Mouse (Mus musculus) E14TG2a.4 (cell line): Measurements from ENCODE around the gene Frmd4b.

ENCODE experiments used
- H3K27me3 ChIP-seq: 2 replicates; pipeline ENCODE4 v1.6.1; 2014; ENCODE audit warnings: low read length, control low read depth; ENCODE audit not compliant: insufficient read depth
- H3K36me3 ChIP-seq: 2 replicates; pipeline ENCODE4 v1.6.1; 2014; ENCODE audit warnings: low read length, control low read depth; ENCODE audit not compliant: insufficient read depth
- H3K4me1 ChIP-seq: replicated peaks from 2 replicates; pipeline ENCODE4 v1.6.1; 2014; ENCODE audit warnings: low read depth, low read length, control low read depth
- H3K4me3 ChIP-seq: replicated peaks from 2 replicates; pipeline ENCODE4 v1.5.1; 2014; ENCODE audit warnings: mild to moderate bottlenecking, low read length
- H3K9me3 ChIP-seq: 2 replicates; pipeline ENCODE4 v1.6.1; 2014; ENCODE audit warnings: low read length, control low read depth
- CTCF ChIP-seq: conservative IDR thresholded peaks from 2 replicates; pipeline ENCODE4 v1.5.1; 2014; ENCODE audit warnings: low read length
- NANOG ChIP-seq: IDR thresholded peaks from 2 replicates; pipeline ENCODE4 v1.6.1; 2014; ENCODE audit warnings: borderline replicate concordance, low read length, mixed read lengths
- POU5F1 ChIP-seq: IDR thresholded peaks from 2 replicates; pipeline ENCODE4 v1.6.1; 2014; ENCODE audit warnings: low read length, borderline replicate concordance

Frmd4b gene

GRCm38 (mm10) chr6:97589031-97589430 is 28.3 kb downstream of the Frmd4b start:
- TF ChIP-seq CTCF (no peak), NANOG (no peak), POU5F1 (no peak)
- Histone ChIP-seq H3K27me3 (no peaks in the 10 kb centered on the region), H3K4me3 (no peak overlapping the region), H3K4me1 (peaks cover 20% of the 10 kb centered on the region), H3K36me3 (no peaks in the 10 kb centered on the region), H3K9me3 (no peaks in the 10 kb centered on the region)

GRCm38 (mm10) chr6:97586606-97587005 is 30.7 kb downstream of the Frmd4b start:
- no peaks in the 10 kb centered on the region for H3K36me3 ChIP-seq
- H3K4me1 ChIP-seq: peaks cover 32% of the 10 kb centered on the region
- no peak for TF ChIP-seq CTCF
- H3K9me3 ChIP-seq: no peaks in the 10 kb centered on the region
- H3K27me3 ChIP-seq: no peaks in the 10 kb centered on the region
- no peak overlapping the region for H3K4me3 ChIP-seq

DNA sequence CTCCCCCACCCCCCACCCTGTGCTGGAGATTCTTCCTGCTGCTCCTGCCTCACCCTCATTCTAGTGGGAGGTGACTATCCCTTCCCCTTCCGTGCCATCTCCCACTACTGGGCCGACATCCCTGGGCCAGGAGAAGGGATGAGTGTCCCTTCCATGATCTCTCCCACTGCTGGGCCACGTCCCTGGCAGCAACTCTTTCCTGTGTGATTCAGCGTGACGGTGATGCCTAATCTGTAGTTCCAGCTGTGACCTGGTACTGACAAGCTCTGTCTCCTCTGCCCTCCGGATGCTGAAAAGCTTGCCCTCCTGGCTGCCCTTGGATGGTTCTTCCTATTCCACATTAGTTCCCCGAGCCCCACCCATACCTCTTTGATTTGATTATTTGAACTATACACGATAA is 31.3 kb downstream of the Frmd4b start:
- H3K27me3 ChIP-seq: no peaks in the 10 kb centered on the region
- TF ChIP-seq POU5F1 (no peak), NANOG (no peak), CTCF (no peak)
- no peak overlapping the region for H3K4me3 ChIP-seq
- no peaks in the 10 kb centered on the region for H3K36me3 ChIP-seq
- H3K9me3 ChIP-seq: no peaks in the 10 kb centered on the region
- peaks cover 32% of the 10 kb centered on the region for H3K4me1 ChIP-seq

GRCm38 (mm10) chr6:97582748-97583147 is 34.6 kb downstream of the Frmd4b start:
- H3K27me3 ChIP-seq: no peaks in the 10 kb centered on the region
- no peak overlapping the region for H3K4me3 ChIP-seq
- no peaks in the 10 kb centered on the region for H3K36me3 ChIP-seq
- TF ChIP-seq CTCF (no peak), POU5F1 (no peak), NANOG (no peak)
- no peaks in the 10 kb centered on the region for H3K9me3 ChIP-seq
- peaks cover 15% of the 10 kb centered on the region for H3K4me1 ChIP-seq

DNA sequence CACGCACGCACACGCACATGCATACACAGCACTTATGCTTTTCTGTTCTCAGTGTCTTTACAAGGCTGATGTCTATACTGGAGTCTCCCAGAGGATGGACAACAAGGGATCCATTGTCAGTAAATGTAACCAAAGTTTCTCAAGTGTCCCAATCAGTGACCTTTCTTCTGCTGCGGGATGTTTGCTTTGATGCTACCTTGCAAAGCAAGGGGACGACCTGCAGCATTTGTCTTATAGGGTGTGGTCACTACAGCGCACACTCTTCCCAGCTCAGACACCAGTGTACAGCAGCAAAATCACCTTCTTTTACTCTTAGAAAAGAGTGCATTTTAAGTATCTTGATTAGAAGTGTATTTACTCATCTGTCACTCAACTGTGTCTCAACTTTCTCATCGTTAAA is 35.4 kb downstream of the Frmd4b start:
- H3K4me1 ChIP-seq: peaks cover 17% of the 10 kb centered on the region
- no peak overlapping the region for H3K4me3 ChIP-seq
- H3K36me3 ChIP-seq: no peaks in the 10 kb centered on the region
- TF ChIP-seq CTCF (no peak), NANOG (no peak), POU5F1 (no peak)
- no peaks in the 10 kb centered on the region for H3K9me3 ChIP-seq
- H3K27me3 ChIP-seq: no peaks in the 10 kb centered on the region

DNA sequence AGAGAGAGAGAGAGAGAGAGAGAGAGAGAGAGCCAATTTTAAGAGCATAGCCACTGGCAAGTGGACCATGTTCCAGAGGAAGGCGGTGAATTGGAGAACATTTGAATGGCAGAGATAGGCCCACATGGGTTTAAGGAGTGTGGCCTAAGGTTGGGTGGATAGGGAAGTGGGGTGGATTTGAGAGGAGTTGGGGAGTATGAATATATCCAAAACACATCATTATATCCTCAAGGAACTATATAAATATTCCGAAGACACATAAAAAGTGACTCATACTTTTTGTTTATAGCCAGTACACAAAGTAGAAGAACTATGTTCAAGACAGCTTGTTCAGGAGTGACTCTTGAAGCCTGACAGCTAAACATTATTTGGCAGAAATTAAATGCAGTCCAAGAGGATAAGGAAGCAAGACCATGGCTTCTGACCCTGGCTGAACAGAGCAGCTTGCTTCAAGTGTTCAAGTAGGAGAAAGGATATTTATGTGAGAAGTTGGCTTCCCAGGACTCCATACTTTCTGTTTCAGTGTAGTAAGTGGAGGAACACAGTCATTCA is 36.8 kb downstream of the Frmd4b start:
- TF ChIP-seq CTCF (no peak), POU5F1 (no peak), NANOG (no peak)
- H3K9me3 ChIP-seq: no peaks in the 10 kb centered on the region
- H3K36me3 ChIP-seq: no peaks in the 10 kb centered on the region
- peaks cover 16% of the 10 kb centered on the region for H3K4me1 ChIP-seq
- H3K4me3 ChIP-seq: no peak overlapping the region
- H3K27me3 ChIP-seq: no peaks in the 10 kb centered on the region

DNA sequence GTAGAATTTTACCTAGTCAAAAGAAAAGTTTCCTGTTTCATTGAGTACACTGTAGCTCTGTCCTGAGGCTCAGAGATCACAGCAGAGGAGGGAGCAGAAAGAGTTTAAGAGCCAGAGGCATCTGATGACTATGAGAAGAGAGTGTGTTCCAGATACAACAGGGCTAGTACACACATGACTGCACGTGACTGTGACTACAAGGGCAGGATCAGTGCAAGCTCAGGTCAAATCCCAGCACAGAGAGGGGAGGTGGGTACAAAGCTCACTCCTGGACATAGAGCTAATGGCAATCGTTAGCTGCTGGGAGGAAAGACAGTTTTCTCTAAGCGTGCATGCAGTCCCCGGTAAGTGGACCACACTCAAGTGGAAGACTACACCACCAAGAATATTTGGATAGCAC is 37.6 kb downstream of the Frmd4b start:
- no peaks in the 10 kb centered on the region for H3K9me3 ChIP-seq
- peaks cover 16% of the 10 kb centered on the region for H3K4me1 ChIP-seq
- TF ChIP-seq POU5F1: no peak
- TF ChIP-seq NANOG: no peak
- TF ChIP-seq CTCF: no peak
- no peaks in the 10 kb centered on the region for H3K27me3 ChIP-seq
- H3K4me3 ChIP-seq: no peak overlapping the region
- no peaks in the 10 kb centered on the region for H3K36me3 ChIP-seq

DNA sequence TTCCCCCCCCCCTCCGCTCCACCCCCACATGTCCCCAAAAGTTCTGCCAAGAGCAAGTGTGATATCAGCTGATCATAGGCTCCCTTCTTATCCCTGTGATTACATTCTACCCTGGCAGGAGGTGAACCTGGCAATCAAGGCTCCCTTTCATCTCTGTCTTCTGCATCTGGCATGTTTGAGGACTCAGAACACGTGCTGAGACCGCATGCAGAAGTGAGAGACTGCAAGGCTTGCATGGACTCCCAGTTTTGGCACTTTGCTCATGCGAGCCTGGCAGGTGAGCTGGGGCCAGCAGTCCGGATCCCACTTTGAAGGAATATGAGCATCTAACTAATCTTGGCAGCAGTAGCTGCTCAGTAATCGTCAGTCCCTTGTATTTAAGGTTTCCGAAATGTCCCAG is 39.1 kb downstream of the Frmd4b start:
- Histone ChIP-seq H3K4me1 (peaks cover 16% of the 10 kb centered on the region), H3K27me3 (no peaks in the 10 kb centered on the region), H3K9me3 (no peaks in the 10 kb centered on the region), H3K4me3 (no peak overlapping the region), H3K36me3 (no peaks in the 10 kb centered on the region)
- TF ChIP-seq CTCF: no peak
- TF ChIP-seq POU5F1: no peak

- Histone ChIP-seq H3K4me3 (no peak overlapping the region), H3K4me1 (peaks cover 9% of the 10 kb centered on the region), H3K36me3 (no peaks in the 10 kb centered on the region), H3K9me3 (no peaks in the 10 kb centered on the region), H3K27me3 (no peaks in the 10 kb centered on the region)
- TF ChIP-seq NANOG (no peak), CTCF (no peak), POU5F1 (no peak)
Observed at GRCm38 (mm10) chr6:97577349-97577748, 40.0 kb downstream of the Frmd4b start.
